Mouse (Mus musculus) forebrain, postnatal 0 days (tissue): ENCODE results near the gene Rtn1. TPM values are rescaled to one million over a fixed set of nuclear protein-coding genes. Genes with fewer than 3 reads are reported as not detected.

Experiments
- ATAC-seq: fragments of 200-750 bp; cut with Nextera tagmentation; 2 replicates; pipeline ENCODE4 v1.8.0; 2017; ENCODE audit warnings: mild to moderate bottlenecking, moderate library complexity
- DNase-seq: peaks from one replicate; pipeline ENCODE4 v3.0.0-alpha.2; 2015
- H3K27ac ChIP-seq: fragments of 300-500 bp; sonication (generic); 2 replicates; pipeline ENCODE4 v1.5.1; 2014; ENCODE audit warnings: low read depth, mild to moderate bottlenecking, antibody characterized with exemption, low read length, moderate library complexity, mixed read lengths
- H3K27me3 ChIP-seq: fragments of 300-500 bp; sonication (generic); 2 replicates; pipeline ENCODE4 v1.6.1; 2014; ENCODE audit warnings: mild to moderate bottlenecking, low read length, mixed read lengths; ENCODE audit not compliant: insufficient read depth
- H3K36me3 ChIP-seq: fragments of 300-500 bp; sonication (generic); 2 replicates; pipeline ENCODE4 v1.6.1; 2014; ENCODE audit warnings: mild to moderate bottlenecking, moderate library complexity; ENCODE audit not compliant: insufficient read depth
- H3K4me1 ChIP-seq: fragments of 300-500 bp; sonication (generic); 2 replicates; pipeline ENCODE4 v1.6.1; 2014; ENCODE audit warnings: antibody characterized with exemption; ENCODE audit not compliant: insufficient read depth
- H3K4me2 ChIP-seq: fragments of 300-500 bp; sonication (generic); 2 replicates; pipeline ENCODE4 v1.6.1; 2014; ENCODE audit warnings: low read depth, mild to moderate bottlenecking, moderate library complexity
- H3K4me3 ChIP-seq: fragments of 300-500 bp; sonication (generic); 2 replicates; pipeline ENCODE4 v1.5.1; 2014; ENCODE audit warnings: low read depth, low read length, mixed read lengths
- H3K9ac ChIP-seq: fragments of 300-500 bp; sonication (generic); 2 replicates; pipeline ENCODE4 v1.6.1; 2014; ENCODE audit warnings: mild to moderate bottlenecking
- H3K9me3 ChIP-seq: fragments of 300-500 bp; sonication (generic); 2 replicates; pipeline ENCODE4 v1.6.1; 2016; ENCODE audit warnings: low read length
- CTCF ChIP-seq: sonication (generic); IDR thresholded peaks from 2 replicates; pipeline ENCODE4 v1.5.1; 2016; ENCODE audit warnings: antibody characterized with exemption, control low read depth, low read depth
- WGBS: fragments of 180-500 bp; shearing (Covaris S2); extraction: QIAGEN DNeasy Blood & Tissue Kit; methylation state at CpG from one replicate; pipeline ENCODE4 v1.1.7; 2014; 5-methylcytosine and 5-hydroxymethylcytosine counted together
- polyA plus RNA-seq: library from polyadenylated mRNA; unstranded; fragments of >200 nt; fragmentation: Nextera tagmentation; extraction: Ambion mirVana; gene quantifications from 2 replicates; pipeline ENCODE4 v1.2.1, GENCODE M21; 2015
- total RNA-seq: library from RNA; depleted of rRNA; stranded (reverse); fragments of >200 nt; gene quantifications from 2 replicates; pipeline ENCODE4 v1.2.3, GENCODE M21; 2014; rRNA removed

Rtn1 gene
- total and polyA plus RNA-seq, 2 experiments from 2014 or later: 1,411 to 3,605 TPM

GRCm38 (mm10) chr12:72197434-72197833, 211.4 kb downstream of the Rtn1 start:
- no peak for TF ChIP-seq CTCF
- Histone ChIP-seq H3K27me3 (no peaks in the 10 kb centered on the region), H3K4me1 (no peaks in the 10 kb centered on the region), H3K27ac (no peak overlapping the region), H3K4me2 (no peak overlapping the region), H3K4me3 (no peak overlapping the region), H3K9ac (no peak overlapping the region), H3K9me3 (no peaks in the 10 kb centered on the region), H3K36me3 (no peaks in the 10 kb centered on the region)
- ATAC-seq: no peak
- WGBS: 80% methylated on average over 7 of the region's 7 CpGs
- no peak for DNase-seq

GRCm38 (mm10) chr12:72184929-72185328, 223.9 kb downstream of the Rtn1 start, which contains the start of gene Ccdc175:
Gene Ccdc175, minus strand, starts transcription at chr12:72185029.
- ATAC-seq (no peak), DNase-seq (no peak)
- H3K9ac ChIP-seq: no peak within 1 kb of the TSS
- no peak within 1 kb of the TSS for H3K27ac ChIP-seq
- no peaks in the 10 kb centered on the region for H3K27me3 ChIP-seq
- no peak for TF ChIP-seq CTCF
- H3K36me3 ChIP-seq: no peaks in the 10 kb centered on the region
- 86% methylated on average over 12 of the region's 12 CpGs for WGBS
- H3K9me3 ChIP-seq: no peaks in the 10 kb centered on the region
- H3K4me2 ChIP-seq: no peak within 1 kb of the TSS
- H3K4me1 ChIP-seq: no peaks in the 10 kb centered on the region
- no peak within 1 kb of the TSS for H3K4me3 ChIP-seq

- DNase-seq: no peak
- 84% methylated on average over 4 of the region's 4 CpGs for WGBS
- Histone ChIP-seq H3K36me3 (no peaks in the 10 kb centered on the region), H3K27me3 (no peaks in the 10 kb centered on the region), H3K27ac (no peak overlapping the region), H3K9me3 (no peaks in the 10 kb centered on the region), H3K4me2 (no peak overlapping the region), H3K4me3 (no peak overlapping the region), H3K4me1 (no peaks in the 10 kb centered on the region), H3K9ac (no peak overlapping the region)
- no peak for TF ChIP-seq CTCF
- ATAC-seq: no peak
Measured at GRCm38 (mm10) chr12:72179561-72179960, 229.3 kb downstream of the Rtn1 start.

GRCm38 (mm10) chr12:72178322-72178721, 230.5 kb downstream of the Rtn1 start:
- H3K36me3 ChIP-seq: no peaks in the 10 kb centered on the region
- no peak overlapping the region for H3K4me3 ChIP-seq
- ATAC-seq (no peak), DNase-seq (no peak)
- no peaks in the 10 kb centered on the region for H3K27me3 ChIP-seq
- no peaks in the 10 kb centered on the region for H3K4me1 ChIP-seq
- no peak overlapping the region for H3K27ac ChIP-seq
- H3K9me3 ChIP-seq: no peaks in the 10 kb centered on the region
- TF ChIP-seq CTCF: no peak
- WGBS: 71% methylated on average over 3 of the region's 3 CpGs
- H3K4me2 ChIP-seq: no peak overlapping the region
- H3K9ac ChIP-seq: no peak overlapping the region

Other genes starting within 250 kb of the Rtn1 start
- 0.08 TPM in 1 of 2 replicates, not detected in the other for gene Ccdc175, start 224.0 kb downstream of the Rtn1 start, total RNA-seq
- not detected in 2 replicates for gene Ccdc175, start 224.0 kb downstream of the Rtn1 start, polyA plus RNA-seq
- 5.8 and 6.9 TPM in 2 replicates for gene Lrrc9, start 32.8 kb upstream of the Rtn1 start, total RNA-seq
- gene Lrrc9, start 32.8 kb upstream of the Rtn1 start, polyA plus RNA-seq: 2.4 and 2.5 TPM in 2 replicates
- gene Pcnx4, start 127.3 kb upstream of the Rtn1 start, total RNA-seq: 20.1 and 24.4 TPM in 2 replicates
- gene Pcnx4, start 127.3 kb upstream of the Rtn1 start, polyA plus RNA-seq: 15.9 and 21.4 TPM in 2 replicates
- gene Gm4756, start 240.6 kb upstream of the Rtn1 start, total RNA-seq: not detected in 2 replicates
- not detected in 2 replicates for gene Gm4756, start 240.6 kb upstream of the Rtn1 start, polyA plus RNA-seq